Mouse (Mus musculus) gastrocnemius, postnatal 25 days (tissue): Measurements from ENCODE around the gene Nqo2. TPM values are rescaled to one million over a fixed set of nuclear protein-coding genes. Genes with fewer than 3 reads are reported as not detected.
"Not testable (repeated sequence)": the region's sequence is repeated elsewhere in the genome, so short reads cannot be mapped to it uniquely, and the experiment has no call there.

Experiments used
- DNase-seq: peaks from one replicate; pipeline ENCODE4 v3.0.0; 2022
- long read RNA-seq, 2 experiments: library from polyadenylated mRNA; stranded (forward); transcript quantifications; one replicate each; pipeline ENCODE4 v2.0.0; 2021
- total RNA-seq, 2 experiments: library from RNA; stranded (reverse); gene quantifications; 1 replicate in 1 of 2; 2 replicates in 1 of 2; pipeline ENCODE4 v1.2.3; 2021

Nqo2 gene
- 10 to 100 TPM; 14.6 to 15.6 TPM for total RNA-seq
- long read RNA-seq, experiment 1, transcript Nqo2-202 (7 exons, 3,842 nt) = minor isoform, 5 of 17 reads
- long read RNA-seq, experiment 1, transcript Nqo2-201 (8 exons, 1,063 nt) = major isoform, 7 of 17 reads
- long read RNA-seq, experiment 1, partial matches to known transcripts = 1 of 17 reads
- long read RNA-seq, experiment 1, other reads (novel, unspliced or antisense) = 3 of 17 reads
- long read RNA-seq, experiment 2, transcript Nqo2-202 (7 exons, 3,842 nt) = minor isoform, 12 of 32 reads
- long read RNA-seq, experiment 2, transcript Nqo2-201 (8 exons, 1,063 nt) = major isoform, 15 of 32 reads
- long read RNA-seq, experiment 2, partial matches to known transcripts = 0 of 32 reads
- long read RNA-seq, experiment 2, other reads (novel, unspliced or antisense) = 4 of 32 reads

DNA sequence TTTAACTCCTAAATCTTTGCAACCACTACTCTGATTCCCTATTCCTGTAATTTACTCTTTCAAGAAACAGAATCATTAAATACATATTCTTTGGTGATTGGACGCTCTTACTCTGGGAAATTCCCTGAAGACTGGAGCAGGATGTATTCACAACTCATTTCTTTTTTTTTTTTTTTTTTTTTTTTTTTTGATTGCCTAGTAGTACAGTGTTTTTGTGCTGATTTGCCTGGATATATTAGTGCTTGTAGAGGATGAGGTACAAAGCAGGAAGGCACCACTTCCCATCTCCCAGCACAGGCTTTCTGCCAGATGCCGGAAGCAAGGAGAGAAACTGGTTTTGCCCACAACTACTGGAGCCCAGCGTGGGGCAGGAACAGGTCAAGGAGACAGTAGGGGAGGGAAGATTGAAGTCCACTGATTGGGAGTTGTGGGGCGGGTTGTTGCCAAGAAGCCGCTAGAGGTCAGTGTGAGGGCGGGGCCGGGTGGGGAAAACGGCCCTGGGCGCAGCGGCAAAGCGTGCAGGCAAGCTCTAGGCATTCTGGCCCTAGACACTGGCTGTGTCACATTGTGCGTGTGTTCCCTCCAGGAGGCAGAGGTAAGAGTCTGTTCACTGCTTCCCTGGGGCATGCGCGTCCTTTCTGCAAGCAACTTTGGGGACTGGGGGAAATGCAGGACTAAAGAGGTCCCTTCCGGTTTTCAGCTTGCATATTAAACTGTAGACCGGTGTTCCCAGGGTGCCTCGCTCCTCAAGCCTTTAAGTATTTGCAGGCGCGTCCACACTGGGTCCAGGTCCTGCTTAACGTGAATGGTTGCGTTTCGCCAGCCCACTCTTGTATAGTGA lies at the start of gene Nqo2:
Gene Nqo2, plus strand, starts transcription at position 482 of the 841 bp plus-strand sequence.
- peak; percentile 71 for DNase-seq

GRCm38 (mm10) chr13:33921041-33921440 lies 43.4 kb upstream of the Nqo2 start:
- DNase-seq = no peak

DNA sequence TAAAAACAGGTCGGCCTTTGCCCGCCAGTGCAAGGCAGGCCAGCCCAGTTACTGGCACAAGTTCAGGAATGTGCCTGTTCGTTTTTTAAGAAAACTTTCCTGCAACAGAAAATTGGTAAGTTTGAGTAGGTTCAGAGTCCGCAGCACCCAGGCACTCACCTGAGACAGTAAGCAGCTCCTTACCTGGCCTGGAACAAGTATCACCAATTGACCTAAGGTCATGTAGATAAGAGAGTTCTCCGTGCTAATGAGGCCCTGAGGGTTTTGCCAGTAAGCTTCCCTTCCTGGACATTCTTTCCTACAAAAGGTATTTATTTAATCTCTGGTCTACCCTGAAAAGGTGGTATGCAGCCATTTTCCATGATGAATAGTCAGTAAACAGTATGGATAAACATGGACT lies 42.8 kb upstream of the Nqo2 start:
- DNase-seq = no peak

DNA sequence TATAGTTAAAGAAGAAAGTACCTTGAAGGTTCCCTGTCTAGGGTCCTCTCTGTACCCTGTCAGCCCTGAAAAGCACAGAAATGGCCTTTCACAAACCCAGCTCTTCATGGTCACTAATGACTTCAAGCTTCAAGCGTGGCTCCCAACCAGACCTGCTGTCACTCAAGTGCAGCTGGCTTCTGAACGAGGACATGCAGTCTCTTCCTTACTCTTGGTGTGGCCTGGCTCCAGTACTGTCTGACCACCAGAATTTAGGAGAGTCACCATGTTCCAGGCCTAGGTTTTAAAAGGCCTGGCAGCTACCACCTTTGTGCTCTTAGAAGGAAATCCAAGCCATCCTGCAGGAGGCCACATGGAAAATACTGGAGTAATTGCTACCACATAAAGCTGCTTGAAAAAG lies 34.2 kb upstream of the Nqo2 start:
- peak; percentile 48 for DNase-seq

- peak; percentile 27 for DNase-seq
Measured at GRCm38 (mm10) chr13:33930912-33931311, 33.6 kb upstream of the Nqo2 start.

DNA sequence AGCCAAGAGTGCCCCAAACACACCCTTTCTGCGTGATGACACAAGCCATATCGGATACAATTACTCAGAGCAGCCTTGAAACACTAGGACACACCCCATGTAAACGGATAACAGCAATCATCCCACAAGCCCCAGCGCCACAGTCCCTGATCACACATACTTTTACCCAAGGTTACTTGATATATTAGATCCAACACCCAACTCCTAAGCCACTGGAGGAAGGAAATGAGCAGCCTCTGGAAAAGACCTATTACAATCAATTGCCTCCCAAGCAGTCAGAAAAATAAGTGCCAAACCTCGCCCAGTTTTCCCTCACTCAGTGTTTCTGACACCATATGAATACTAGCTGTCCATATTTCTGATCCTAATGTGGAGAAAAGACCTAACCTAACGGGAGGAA lies 29.7 kb upstream of the Nqo2 start:
- no peak for DNase-seq

GRCm38 (mm10) chr13:33935465-33936181 lies 28.9 kb upstream of the Nqo2 start:
- DNase-seq = peak; percentile 70

GRCm38 (mm10) chr13:33937151-33937550 lies 27.3 kb upstream of the Nqo2 start:
- no peak for DNase-seq

GRCm38 (mm10) chr13:33937587-33937986 lies 26.9 kb upstream of the Nqo2 start:
- DNase-seq = not testable (repeated sequence)

- DNase-seq = no peak
Measured at GRCm38 (mm10) chr13:33941288-33941808, 23.1 kb upstream of the Nqo2 start.

- DNase-seq = no peak
Measured at GRCm38 (mm10) chr13:33942212-33942779, 22.2 kb upstream of the Nqo2 start.

GRCm38 (mm10) chr13:33951308-33952074 lies 13.0 kb upstream of the Nqo2 start:
- no peak for DNase-seq

DNA sequence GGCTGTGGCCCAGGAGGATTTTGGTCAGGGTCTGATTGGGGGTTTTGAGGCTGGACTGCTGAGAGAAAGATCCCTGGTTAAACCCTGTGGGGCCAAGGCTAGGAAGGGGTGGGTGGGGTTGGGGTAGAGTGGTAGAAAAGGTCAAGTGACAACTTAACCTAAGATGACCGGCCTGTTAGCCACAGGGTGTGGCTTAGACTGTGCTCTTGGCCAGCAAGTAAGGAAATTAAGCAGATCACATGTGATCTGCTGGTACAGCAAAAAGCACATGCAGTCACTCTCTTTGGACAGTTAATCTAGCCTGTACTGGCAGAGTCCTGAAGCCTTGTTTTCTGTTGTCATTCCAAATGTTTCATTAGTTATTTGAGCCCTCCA lies 12.4 kb upstream of the Nqo2 start:
- peak; percentile 53 for DNase-seq

GRCm38 (mm10) chr13:33952947-33953346 lies 11.5 kb upstream of the Nqo2 start:
- DNase-seq = no peak

DNA sequence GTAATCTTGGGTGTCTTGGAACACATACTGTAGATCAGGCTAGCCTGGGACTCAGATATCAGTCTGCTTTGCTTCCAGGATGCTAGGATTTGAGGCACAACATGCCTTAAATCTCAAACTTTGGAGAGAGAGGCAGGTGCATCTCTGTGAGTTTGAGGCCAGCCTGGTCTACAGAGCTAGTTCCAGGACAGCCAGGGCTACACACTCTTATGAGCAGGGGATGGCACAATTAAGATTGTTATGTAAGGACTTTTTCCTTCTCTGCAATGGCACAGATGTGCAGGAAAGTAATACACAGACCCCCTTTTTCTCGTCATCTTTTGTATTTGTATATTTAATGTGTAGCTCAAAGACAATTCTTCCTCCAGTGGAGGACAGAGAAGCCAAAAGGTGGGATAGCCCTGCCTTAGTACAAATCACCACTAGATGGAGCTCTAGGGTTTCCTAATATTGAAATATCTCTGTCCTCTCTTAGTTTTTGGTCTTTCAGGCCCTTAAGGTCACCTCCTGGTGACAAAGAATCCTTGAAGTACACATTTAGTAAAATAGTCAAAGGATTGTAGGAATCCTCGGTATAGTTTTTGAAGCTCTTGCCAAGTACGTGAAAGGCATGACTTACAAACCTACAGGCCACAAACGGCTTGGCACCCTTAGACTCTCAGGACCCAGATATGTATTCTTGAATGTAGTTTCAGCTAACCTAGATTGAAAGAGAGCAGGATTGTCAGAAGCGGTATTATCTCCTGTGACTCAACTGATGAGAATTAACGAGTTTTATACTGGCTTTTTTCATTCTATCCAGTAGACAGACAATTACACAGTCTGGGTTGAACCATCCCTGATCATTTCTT lies 7.7 kb upstream of the Nqo2 start:
- no peak for DNase-seq

GRCm38 (mm10) chr13:33959771-33960170 lies 4.7 kb upstream of the Nqo2 start:
- DNase-seq = no peak

GRCm38 (mm10) chr13:33965056-33966024 lies 853 bp downstream of the Nqo2 start:
- no peak for DNase-seq

GRCm38 (mm10) chr13:33966025-33966412 lies 1.5 kb downstream of the Nqo2 start:
- no peak for DNase-seq

GRCm38 (mm10) chr13:33966574-33966973 lies 2.1 kb downstream of the Nqo2 start:
- no peak for DNase-seq
